ENCODE assay signal across 8 mouse cellular contexts in the genomic region with DNA sequence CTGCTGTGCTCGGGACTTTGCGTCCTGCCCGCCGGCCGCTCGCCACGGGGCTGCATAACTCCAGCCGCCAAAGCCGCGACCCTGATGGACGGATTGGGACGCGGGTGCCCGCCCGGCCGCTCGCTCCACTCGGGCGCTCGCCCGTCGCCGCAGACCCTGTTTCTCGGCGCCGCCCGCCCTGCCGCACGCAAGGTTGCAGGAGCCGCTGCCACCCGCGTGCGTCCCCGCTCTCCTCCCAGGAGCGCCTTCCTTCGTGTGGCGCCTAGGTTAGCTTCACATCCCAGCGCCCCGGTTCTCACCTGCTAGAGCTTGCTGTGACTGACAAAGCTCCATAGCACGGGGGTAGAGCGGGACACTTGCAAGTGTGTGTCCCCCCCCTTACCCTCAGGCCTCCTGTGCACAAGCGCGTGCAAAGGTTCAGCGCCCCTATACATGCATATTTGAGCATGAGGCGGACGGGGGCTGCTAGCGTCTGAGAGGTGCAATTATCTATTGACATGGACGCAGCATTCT. TPM values are rescaled to one million over a fixed set of nuclear protein-coding genes. Genes with fewer than 3 reads are reported as not detected.
DNase-seq lines count a peak whose midpoint lies in the region; ATAC-seq and TF ChIP-seq lines count a peak whose summit lies in the region.

A gene (minus strand): TSS at position 157 of the 513 bp plus-strand sequence.

- peak; percentile 77 for DNase-seq in B cell, adult 2 months
- peak; percentile 83 for DNase-seq in adrenal gland, postnatal 25 days
- peak; percentile 65 for DNase-seq in heart, adult 8-10 months (ENCODE audit: low spot score)
- DNase-seq in kidney, adult 8-10 months = peak; percentile 51 to 62
- DNase-seq in liver = peak; percentile 77
- peak; percentile 71 for DNase-seq in midbrain, postnatal 0 days (ENCODE audit: low spot score)
- peak; percentile 73 to 76 for DNase-seq in spleen, postnatal 36 days (ENCODE audit: low spot score in 2 of 2)

- H3K4me3 ChIP-seq in embryonic facial prominence, embryonic 13.5 days = peak within 1 kb of the TSS; percentile 88
- H3K4me3 ChIP-seq in midbrain, postnatal 0 days (ENCODE audit: low read depth, low read length) = peak within 1 kb of the TSS; percentile 87

- no peaks in the 10 kb centered on the region for H3K27me3 ChIP-seq in embryonic facial prominence, embryonic 13.5 days
- no peaks in the 10 kb centered on the region for H3K27me3 ChIP-seq in midbrain, postnatal 0 days (ENCODE audit: insufficient read depth, low read length)

- H3K27ac ChIP-seq in embryonic facial prominence, embryonic 13.5 days = peak within 1 kb of the TSS; percentile 91
- H3K27ac ChIP-seq in midbrain, postnatal 0 days (ENCODE audit: low read depth, low read length) = peak within 1 kb of the TSS; percentile 92

- H3K4me2 ChIP-seq in embryonic facial prominence, embryonic 13.5 days = peak within 1 kb of the TSS; percentile 95
- peak within 1 kb of the TSS; percentile 68 for H3K4me2 ChIP-seq in midbrain, postnatal 0 days (ENCODE audit: low read depth, low read length, poor library complexity, severe bottlenecking)

- H3K36me3 ChIP-seq in embryonic facial prominence, embryonic 13.5 days = peaks cover 58% of the 10 kb centered on the region
- peaks cover 38% of the 10 kb centered on the region for H3K36me3 ChIP-seq in midbrain, postnatal 0 days (ENCODE audit: insufficient read depth, low read length)

- H3K9ac ChIP-seq in embryonic facial prominence, embryonic 13.5 days = peak within 1 kb of the TSS; percentile 88
- peak within 1 kb of the TSS; percentile 74 for H3K9ac ChIP-seq in midbrain, postnatal 0 days (replicated peaks; ENCODE audit: low read length, poor library complexity, severe bottlenecking)

- ATAC-seq in embryonic facial prominence, embryonic 13.5 days (ENCODE audit: insufficient number of reproducible peaks, insufficient read depth, low FRiP score, low TSS enrichment, low read depth) = no peak
- ATAC-seq in midbrain, postnatal 0 days (ENCODE audit: low FRiP score) = peak; percentile 52

- H3K4me1 ChIP-seq in embryonic facial prominence, embryonic 13.5 days = peaks cover 18% of the 10 kb centered on the region
- H3K4me1 ChIP-seq in midbrain, postnatal 0 days (ENCODE audit: insufficient read depth, low read length) = peaks cover 4% of the 10 kb centered on the region

- peak; percentile 21; the same call in 1 of the 2 replicates for TF ChIP-seq CTCF in midbrain, postnatal 0 days (IDR thresholded peaks at IDR 0.05)

- WGBS in embryonic facial prominence, embryonic 13.5 days = under 1% methylated on average over 46 of the region's 48 CpGs
- WGBS in midbrain, postnatal 0 days = 0% methylated on average over 28 of the region's 48 CpGs

- H3K9me3 ChIP-seq in embryonic facial prominence, embryonic 13.5 days = no peaks in the 10 kb centered on the region
- H3K9me3 ChIP-seq in midbrain, postnatal 0 days (ENCODE audit: low read length) = no peaks in the 10 kb centered on the region

RNA-seq across cellular contexts. Expression of the gene that starts here (rescaled TPM):
- 24.1 and 29.6 TPM in 2 replicates for total RNA-seq in adrenal gland, postnatal 25 days (2021)
- polyA plus RNA-seq in embryonic facial prominence, embryonic 13.5 days (2015; fragmentation: Nextera tagmentation; extraction: Ambion mirVana) = 29.9 and 30.7 TPM in 2 replicates
- 10 to 100 TPM in 3 of 4 experiments, 1 to 10 TPM in 1; 9.5 to 11.8 (median 10.9) TPM for total RNA-seq in heart, adult 8-10 months (2022)
- 46.6 and 46.7 TPM in 2 replicates for total RNA-seq in midbrain, postnatal 0 days (2014; rRNA removed)
- polyA plus RNA-seq in midbrain, postnatal 0 days (2015; fragmentation: Nextera tagmentation; extraction: Ambion mirVana) = 18.7 and 19.3 TPM in 2 replicates
